Mouse (Mus musculus) embryonic facial prominence, embryonic 14.5 days (tissue): ENCODE data around the gene Oasl1. TPM values are rescaled to one million over a fixed set of nuclear protein-coding genes. Genes with fewer than 3 reads are reported as not detected.
"Not testable (repeated sequence)": the region's sequence is repeated elsewhere in the genome, so short reads cannot be mapped to it uniquely, and the experiment has no call there.

Experiments
- ATAC-seq: fragments of 200-750 bp; cut with Nextera tagmentation; 2 replicates; pipeline ENCODE4 v1.8.0; 2017; ENCODE audit warnings: low read depth, moderate number of reproducible peaks, moderate TSS enrichment
- DNase-seq: peaks from one replicate; pipeline ENCODE4 v3.0.0-alpha.2; 2015; ENCODE audit warnings: low spot score
- H3K27ac ChIP-seq: fragments of 300-500 bp; sonication (generic); replicated peaks from 2 replicates; pipeline ENCODE4 v1.5.1; 2014; ENCODE audit warnings: low read depth, mild to moderate bottlenecking, low read length, moderate library complexity
- H3K27me3 ChIP-seq: fragments of 300-500 bp; sonication (generic); replicated peaks from 2 replicates; pipeline ENCODE4 v1.6.1; 2014; ENCODE audit warnings: low read length; ENCODE audit not compliant: control insufficient read depth, insufficient read depth
- H3K36me3 ChIP-seq: fragments of 300-500 bp; sonication (generic); 2 replicates; pipeline ENCODE4 v1.6.1; 2014; ENCODE audit warnings: low read length, mixed read lengths; ENCODE audit not compliant: control insufficient read depth, insufficient read depth
- H3K4me1 ChIP-seq: fragments of 300-500 bp; sonication (generic); 2 replicates; pipeline ENCODE4 v1.6.1; 2014; ENCODE audit warnings: antibody characterized with exemption, low read length; ENCODE audit not compliant: control insufficient read depth, insufficient read depth
- H3K4me2 ChIP-seq: fragments of 300-500 bp; sonication (generic); 2 replicates; pipeline ENCODE4 v1.6.1; 2014; ENCODE audit warnings: low read depth, mild to moderate bottlenecking, low read length, moderate library complexity, mixed read lengths
- H3K4me3 ChIP-seq: fragments of 300-500 bp; sonication (generic); 2 replicates; pipeline ENCODE4 v1.5.1; 2014; ENCODE audit warnings: low read depth, mild to moderate bottlenecking, low read length
- H3K9ac ChIP-seq: fragments of 300-500 bp; sonication (generic); 2 replicates; pipeline ENCODE4 v1.6.1; 2014; ENCODE audit warnings: low read depth, mild to moderate bottlenecking, low read length, moderate library complexity, mixed read lengths
- H3K9me3 ChIP-seq: fragments of 300-500 bp; sonication (generic); 2 replicates; pipeline ENCODE4 v1.6.1; 2016; ENCODE audit warnings: low read length; ENCODE audit not compliant: control insufficient read depth
- WGBS: fragments of 180-500 bp; shearing (Covaris S2); extraction: QIAGEN DNeasy Blood & Tissue Kit; methylation state at CpG from one replicate; pipeline ENCODE4 v1.1.7; 2014; 5-methylcytosine and 5-hydroxymethylcytosine counted together
- polyA plus RNA-seq: library from polyadenylated mRNA; unstranded; fragments of >200 nt; fragmentation: Nextera tagmentation; extraction: Ambion mirVana; gene quantifications from 2 replicates; pipeline ENCODE4 v1.2.1, GENCODE M21; 2014

The Oasl1 gene
- polyA plus RNA-seq, 1 experiment from 2014 or later = 0.56 TPM

- Histone ChIP-seq H3K27ac (no peak overlapping the region), H3K27me3 (no peaks in the 10 kb centered on the region), H3K4me3 (no peak overlapping the region), H3K4me1 (no peaks in the 10 kb centered on the region), H3K4me2 (no peak overlapping the region), H3K36me3 (no peaks in the 10 kb centered on the region), H3K9ac (no peak overlapping the region), H3K9me3 (0 out of 2 replicates have a peak, but pooled peaks cover 7% of the 10 kb centered on the region)
- WGBS = 25% methylated on average over 3 of the region's 3 CpGs
- DNase-seq (no peak), ATAC-seq (no peak)
These were observed 12.8 kb downstream of the Oasl1 start for GRCm38 (mm10) chr5:114935838-114936237.

- not testable (repeated sequence) for DNase-seq, H3K27ac ChIP-seq, H3K27me3 ChIP-seq, H3K9me3 ChIP-seq, H3K4me3 ChIP-seq, H3K9ac ChIP-seq, H3K36me3 ChIP-seq, H3K4me1 ChIP-seq, ATAC-seq
- H3K4me2 ChIP-seq = peak overlapping the region; percentile 68; the same call in 1 of the 2 replicates
- WGBS = 65% methylated on average over 3 of the region's 3 CpGs
These were observed 18.1 kb downstream of the Oasl1 start for GRCm38 (mm10) chr5:114941138-114941537.

GRCm38 (mm10) chr5:114942074-114942765 lies 19.2 kb downstream of the Oasl1 start, which contains the start of gene 2210016L21Rik:
Gene 2210016L21Rik (plus strand): TSS chr5:114942158.
- H3K4me1 ChIP-seq = peaks cover 3% of the 10 kb centered on the region; the same call in 1 of the 2 replicates
- peak; percentile 95 for ATAC-seq
- peak within 1 kb of the TSS; percentile 60 for H3K4me3 ChIP-seq
- H3K9me3 ChIP-seq = 0 out of 2 replicates have a peak, but pooled peaks cover 7% of the 10 kb centered on the region
- H3K27ac ChIP-seq = peak within 1 kb of the TSS; percentile 69
- no peaks in the 10 kb centered on the region for H3K27me3 ChIP-seq
- peaks cover 17% of the 10 kb centered on the region for H3K36me3 ChIP-seq
- H3K4me2 ChIP-seq = peak within 1 kb of the TSS; percentile 68
- DNase-seq = peak; percentile 97
- WGBS = 1% methylated on average over 38 of the region's 39 CpGs
- H3K9ac ChIP-seq = peak within 1 kb of the TSS; percentile 89

- H3K4me2 ChIP-seq = peak overlapping the region; percentile 68
- DNase-seq (no peak), ATAC-seq (no peak)
- H3K27me3 ChIP-seq = no peaks in the 10 kb centered on the region
- 0 out of 2 replicates have a peak, but pooled peaks cover 7% of the 10 kb centered on the region for H3K9me3 ChIP-seq
- WGBS = 34% methylated on average over 4 of the region's 4 CpGs
- H3K27ac ChIP-seq = no peak overlapping the region; the same call in 1 of the 2 replicates
- H3K9ac ChIP-seq = peak overlapping the region; percentile 89
- H3K4me1 ChIP-seq = peaks cover 3% of the 10 kb centered on the region; the same call in 1 of the 2 replicates
- peaks cover 22% of the 10 kb centered on the region for H3K36me3 ChIP-seq
- peak overlapping the region; percentile 60 for H3K4me3 ChIP-seq
These were observed 19.7 kb downstream of the Oasl1 start for GRCm38 (mm10) chr5:114942766-114943130.

- ATAC-seq = no peak
- Histone ChIP-seq H3K27ac (no peak overlapping the region), H3K4me3 (no peak overlapping the region), H3K36me3 (peaks cover 43% of the 10 kb centered on the region), H3K9ac (no peak overlapping the region), H3K4me1 (peaks cover 3% of the 10 kb centered on the region; the same call in 1 of the 2 replicates), H3K4me2 (no peak overlapping the region), H3K27me3 (no peaks in the 10 kb centered on the region), H3K9me3 (no peaks in the 10 kb centered on the region)
- DNase-seq = no peak
- 98% methylated on average over 10 of the region's 10 CpGs for WGBS
These were observed 22.0 kb downstream of the Oasl1 start for GRCm38 (mm10) chr5:114945072-114945471.

- Histone ChIP-seq H3K4me2 (no peak overlapping the region), H3K27ac (no peak overlapping the region), H3K9ac (no peak overlapping the region), H3K36me3 (peaks cover 43% of the 10 kb centered on the region), H3K9me3 (no peaks in the 10 kb centered on the region), H3K4me1 (peaks cover 7% of the 10 kb centered on the region; the same call in 1 of the 2 replicates), H3K4me3 (no peak overlapping the region), H3K27me3 (no peaks in the 10 kb centered on the region)
- DNase-seq = peak; percentile 51
- ATAC-seq = no peak
- 57% methylated on average over 6 of the region's 6 CpGs for WGBS
These were observed 25.9 kb downstream of the Oasl1 start for GRCm38 (mm10) chr5:114948891-114949290.

GRCm38 (mm10) chr5:114949316-114949715 lies 26.3 kb downstream of the Oasl1 start:
- ATAC-seq = peak; percentile 76
- peaks cover 43% of the 10 kb centered on the region for H3K36me3 ChIP-seq
- no peaks in the 10 kb centered on the region for H3K9me3 ChIP-seq
- H3K9ac ChIP-seq = no peak overlapping the region
- DNase-seq = peak; percentile 75
- H3K27me3 ChIP-seq = no peaks in the 10 kb centered on the region
- no peak overlapping the region for H3K27ac ChIP-seq
- no peak overlapping the region for H3K4me2 ChIP-seq
- 61% methylated on average over 4 of the region's 5 CpGs for WGBS
- H3K4me1 ChIP-seq = peaks cover 7% of the 10 kb centered on the region; the same call in 1 of the 2 replicates
- no peak overlapping the region for H3K4me3 ChIP-seq

- Histone ChIP-seq H3K36me3 (peaks cover 43% of the 10 kb centered on the region), H3K9me3 (no peaks in the 10 kb centered on the region), H3K27ac (no peak overlapping the region), H3K4me1 (peaks cover 7% of the 10 kb centered on the region; the same call in 1 of the 2 replicates), H3K27me3 (no peaks in the 10 kb centered on the region), H3K9ac (no peak overlapping the region), H3K4me3 (no peak overlapping the region), H3K4me2 (no peak overlapping the region)
- ATAC-seq (peak; percentile 63), DNase-seq (no peak)
- WGBS = 82% methylated on average over 9 of the region's 9 CpGs
These were observed 26.8 kb downstream of the Oasl1 start for GRCm38 (mm10) chr5:114949812-114950211.
